Mouse (Mus musculus) embryonic fibroblast, embryonic 13.5 days (primary cell): ENCODE results near the gene Mynn.

ENCODE experiments used
- CTCF ChIP-seq: IDR thresholded peaks from 2 replicates; pipeline ENCODE4 v1.5.1; 2011; ENCODE audit warnings: mild to moderate bottlenecking, control low read depth, low read length, moderate library complexity, borderline replicate concordance; ENCODE audit not compliant: insufficient read depth
- POLR2A ChIP-seq: IDR thresholded peaks from 2 replicates; pipeline ENCODE4 v1.6.1; 2011; ENCODE audit warnings: low read depth, mild to moderate bottlenecking, control low read depth, low read length, moderate library complexity

- TF ChIP-seq POLR2A = no peak
- no peak for TF ChIP-seq CTCF
These were observed 1.9 kb upstream of the Mynn start, which contains the start of gene Actrt3 for GRCm38 (mm10) chr3:30599711-30600545.
